Mouse (Mus musculus): ENCODE measurements around the gene Recql. TPM values are rescaled to one million over a fixed set of nuclear protein-coding genes. Genes with fewer than 3 reads are reported as not detected.

The Recql gene
- polyA plus RNA-seq, 1 experiment from 2014 or later: 14.9 TPM

DNA sequence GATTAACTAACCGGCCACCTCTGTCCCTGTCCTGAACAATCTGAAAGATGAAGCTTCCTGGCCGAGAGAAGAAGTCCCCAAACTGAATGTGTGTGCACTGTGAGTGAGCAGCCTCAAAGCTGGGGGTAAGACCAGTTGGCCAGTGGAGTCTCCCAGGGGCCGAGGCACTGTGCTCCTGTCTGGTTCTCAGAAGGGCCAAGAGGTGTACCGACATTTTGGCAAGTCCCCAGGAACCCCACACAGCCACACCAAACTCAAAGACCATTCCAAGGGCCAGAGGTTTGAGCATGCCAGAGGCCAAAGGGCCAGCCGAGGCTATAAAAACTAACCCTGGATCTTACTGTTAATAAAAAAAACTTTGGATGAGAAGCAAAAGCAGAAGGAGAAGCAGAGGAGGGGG lies 72.6 kb downstream of the Recql start:
- no peak overlapping the region for H3K27ac ChIP-seq
- H3K4me3 ChIP-seq (replicated peaks; ENCODE audit: low read depth, low read length): no peak overlapping the region
- no peak overlapping the region for H3K4me2 ChIP-seq (ENCODE audit: low read length)
- no peaks in the 10 kb centered on the region for H3K36me3 ChIP-seq (ENCODE audit: insufficient read depth, low read length)
- 80% methylated on average over 5 of the region's 5 CpGs for WGBS
- no peaks in the 10 kb centered on the region for H3K27me3 ChIP-seq (ENCODE audit: insufficient read depth, low read length)
- no peaks in the 10 kb centered on the region for H3K4me1 ChIP-seq (replicated peaks; ENCODE audit: insufficient read depth, low read length)
- H3K9ac ChIP-seq (ENCODE audit: low read depth, low read length): no peak overlapping the region
- DNase-seq (ENCODE audit: low spot score) (no peak), ATAC-seq (replicated peaks; ENCODE audit: low FRiP score, low read depth) (no peak)
- TF ChIP-seq CTCF (IDR thresholded peaks at IDR 0.05; ENCODE audit: low read depth): no peak
- H3K9me3 ChIP-seq (replicated peaks; ENCODE audit: low read length): peaks cover 4% of the 10 kb centered on the region; the same call in 1 of the 2 replicates

DNA sequence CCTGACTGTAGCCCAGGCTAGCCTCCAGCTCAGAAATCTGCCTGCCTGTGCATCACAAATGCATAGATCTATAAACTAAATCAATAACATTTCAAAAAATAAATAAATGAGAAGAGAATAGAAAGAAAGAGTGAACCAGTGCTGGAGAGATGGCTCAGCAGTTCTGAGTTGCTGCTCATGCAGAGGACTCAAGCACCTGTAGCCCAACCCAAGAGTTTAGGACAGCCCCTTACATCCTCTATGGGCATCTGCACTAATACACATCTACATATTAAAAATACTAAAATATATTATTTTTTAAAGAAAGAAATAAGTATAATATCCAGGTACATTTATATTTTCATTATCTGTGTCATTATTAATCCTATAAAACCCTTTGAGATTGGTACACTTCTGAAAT lies 81.8 kb downstream of the Recql start:
- Histone ChIP-seq H3K36me3 (ENCODE audit: insufficient read depth, low read length) (no peaks in the 10 kb centered on the region), H3K4me2 (ENCODE audit: low read length) (no peak overlapping the region), H3K27me3 (ENCODE audit: insufficient read depth, low read length) (no peaks in the 10 kb centered on the region), H3K9me3 (replicated peaks; ENCODE audit: low read length) (peaks cover 4% of the 10 kb centered on the region; the same call in 1 of the 2 replicates), H3K4me1 (replicated peaks; ENCODE audit: insufficient read depth, low read length) (no peaks in the 10 kb centered on the region), H3K4me3 (replicated peaks; ENCODE audit: low read depth, low read length) (no peak overlapping the region), H3K9ac (ENCODE audit: low read depth, low read length) (no peak overlapping the region), H3K27ac (no peak overlapping the region)
- TF ChIP-seq CTCF (IDR thresholded peaks at IDR 0.05; ENCODE audit: low read depth): no peak
- ATAC-seq (replicated peaks; ENCODE audit: low FRiP score, low read depth) (no peak), DNase-seq (ENCODE audit: low spot score) (no peak)

Other genes starting within 250 kb of the Recql start
- gene Slco1a6, start 178.6 kb downstream of the Recql start, polyA plus RNA-seq (2015; fragmentation: Nextera tagmentation; extraction: Ambion mirVana): 36.5 and 36.9 TPM in 2 replicates
- 0.33 and 0.51 TPM in 2 replicates for gene Iapp, start 88.7 kb downstream of the Recql start, polyA plus RNA-seq (2015; fragmentation: Nextera tagmentation; extraction: Ambion mirVana)
- gene Slco1a5, start 64.1 kb downstream of the Recql start, polyA plus RNA-seq (2015; fragmentation: Nextera tagmentation; extraction: Ambion mirVana): 0.09 and 0.10 TPM in 2 replicates
- 21.1 and 24.1 TPM in 2 replicates for gene Pyroxd1, start 41.4 kb downstream of the Recql start, polyA plus RNA-seq (2015; fragmentation: Nextera tagmentation; extraction: Ambion mirVana)
- gene Golt1b, start 134 bp upstream of the Recql start, polyA plus RNA-seq (2015; fragmentation: Nextera tagmentation; extraction: Ambion mirVana): 68.7 and 79.5 TPM in 2 replicates
- gene Spx, start 26.4 kb upstream of the Recql start, polyA plus RNA-seq (2015; fragmentation: Nextera tagmentation; extraction: Ambion mirVana): 0.21 and 0.34 TPM in 2 replicates
- gene Gys2, start 86.0 kb upstream of the Recql start, polyA plus RNA-seq (2015; fragmentation: Nextera tagmentation; extraction: Ambion mirVana): not detected in 2 replicates
- 1,564 and 1,601 TPM in 2 replicates for gene Ldhb, start 120.9 kb upstream of the Recql start, polyA plus RNA-seq (2015; fragmentation: Nextera tagmentation; extraction: Ambion mirVana)
- 31.1 and 35.9 TPM in 2 replicates for gene Kcnj8, start 184.5 kb upstream of the Recql start, polyA plus RNA-seq (2015; fragmentation: Nextera tagmentation; extraction: Ambion mirVana)